Mouse (Mus musculus) heart, postnatal 36 days (tissue): ENCODE results near the gene 6030445D17Rik. TPM values are rescaled to one million over a fixed set of nuclear protein-coding genes. Genes with fewer than 3 reads are reported as not detected.

Source experiments
- total RNA-seq, 2 experiments: library from RNA; stranded (reverse); gene quantifications; 2 replicates each; pipeline ENCODE4 v1.2.3; 2021

6030445D17Rik gene
- total RNA-seq, 2 experiments from 2014 or later: 0.17 to 0.35 TPM

Other genes starting within 250 kb of the 6030445D17Rik start
- gene Tcea3, start 214.5 kb upstream of the 6030445D17Rik start, total RNA-seq: 100 to 1,000 TPM; 121 to 126 TPM
- 10 to 100 TPM; 37.4 to 57.1 TPM for gene Zfp46, start 177.6 kb upstream of the 6030445D17Rik start, total RNA-seq
- gene Hnrnpr, start 151.3 kb upstream of the 6030445D17Rik start, total RNA-seq: 10 to 100 TPM; 37.6 to 43.2 TPM
- gene Htr1d, start 38.7 kb upstream of the 6030445D17Rik start, total RNA-seq: not detected
- 10 to 100 TPM; 37.8 to 41.4 TPM for gene Luzp1, start 7.5 kb downstream of the 6030445D17Rik start, total RNA-seq
- gene Kdm1a, start 140.5 kb downstream of the 6030445D17Rik start, total RNA-seq: 10 to 100 TPM; 28.4 to 33.7 TPM
- not detected for gene Tex46, start 148.2 kb downstream of the 6030445D17Rik start, total RNA-seq
- not detected for gene Lactbl1, start 160.4 kb downstream of the 6030445D17Rik start, total RNA-seq